ENCODE assay signal across 8 mouse cellular contexts in genomic region chr13:23746201-23747080, GRCm38 (mm10). TPM values are rescaled to one million over a fixed set of nuclear protein-coding genes. Genes with fewer than 3 reads are reported as not detected.
DNase-seq lines count a peak whose midpoint lies in the region; ATAC-seq and TF ChIP-seq lines count a peak whose summit lies in the region.
"Not testable (repeated sequence)": the region's sequence is repeated elsewhere in the genome, so short reads cannot be mapped to it uniquely, and the experiment has no call there.

Hist1h2bb (plus strand) TSS chr13:23746734.

- H3K27ac ChIP-seq in hindbrain, embryonic 15.5 days (replicated peaks) = peak within 1 kb of the TSS; percentile 98

- peak within 1 kb of the TSS; percentile 44 for H3K9ac ChIP-seq in hindbrain, embryonic 15.5 days

- in situ Hi-C loops in Patski (cut with MboI; ENCODE audit: low pct_unique_long_range_greater_than_20kb) = loop anchor here (10.0 to 25.0 kb wide), 2 partner anchors 309 to 1712 kb away; partner anchors contain the start of genes Hist1h2ah and Hist1h2bk

- WGBS in hindbrain, embryonic 15.5 days = under 1% methylated on average over 44 of the region's 58 CpGs

- not testable (repeated sequence) for H3K9me3 ChIP-seq in hindbrain, embryonic 15.5 days

- H3K27me3 ChIP-seq in Patski; hindbrain, embryonic 15.5 days: not testable (repeated sequence)

- peak within 1 kb of the TSS; percentile 46 for H3K4me3 ChIP-seq in hindbrain, embryonic 15.5 days

- POLR2A ChIA-PET in Patski (lab: Charles Lee) = interaction anchor here (0.8 kb wide), 1 partner anchor 164 kb away, joined by 3 read pairs; no protein-coding TSS in a partner anchor

- CTCF ChIA-PET in Patski (lab: Charles Lee) = interaction anchor here (1.2 to 15.1 kb wide), 2 partner anchors 14 to 46 kb away, joined by 3 to 137 read pairs; partner anchors contain the start of gene Hist1h4c

- H3K4me2 ChIP-seq in hindbrain, embryonic 15.5 days = peak within 1 kb of the TSS; percentile 92

- TF ChIP-seq CTCF in Patski (IDR thresholded peaks at IDR 0.05) = not testable (repeated sequence)

- H3K4me1 ChIP-seq in hindbrain, embryonic 15.5 days (replicated peaks) = peaks cover 18% of the 10 kb centered on the region

- not testable (repeated sequence) for H3K36me3 ChIP-seq in hindbrain, embryonic 15.5 days

- peak; percentile 86 for ATAC-seq in Patski
- peak; percentile 94 for ATAC-seq in hindbrain, embryonic 15.5 days (ENCODE audit: low FRiP score, low read depth)

- DNase-seq in Patski (ENCODE audit: low read depth, low spot score) = not testable (repeated sequence)
- peak; percentile 61 to 72 for DNase-seq in cerebellum, postnatal 14 days
- peak; percentile 47 to 51 for DNase-seq in frontal cortex, postnatal 25 days (ENCODE audit: low spot score in 2 of 2)
- DNase-seq in layer of hippocampus, postnatal 36 days = peak; percentile 74 to 76
- DNase-seq in lung, postnatal 25 days (ENCODE audit: low spot score) = peak; percentile 93
- peak; percentile 82 for DNase-seq in retina, adult 2 months (ENCODE audit: low read depth, low spot score)
- DNase-seq in thymus, postnatal 36 days = peak; percentile 74 to 76

RNA-seq across cellular contexts. Expression of gene Hist1h2bb, which starts in this region (rescaled TPM):
- 0.41 TPM for polyA plus RNA-seq in Patski (2021)
- 0.54 TPM in 1 of 2 replicates, not detected in the other for polyA plus RNA-seq in hindbrain, embryonic 15.5 days (2015; fragmentation: Nextera tagmentation; extraction: Ambion mirVana)
- total RNA-seq in layer of hippocampus, postnatal 36 days (2021) = 10 to 100 TPM; 23.0 to 24.2 TPM

Comparison
In these comparisons a context has a peak if more than half of its experiments do, and no peak if none do; other contexts are left out.
1. Peak in ATAC-seq in Patski; RNA of the gene not detected or under 1 TPM.
2. Peak in ATAC-seq, H3K4me3 ChIP-seq, H3K27ac ChIP-seq, H3K9ac ChIP-seq and H3K4me2 ChIP-seq in hindbrain, embryonic 15.5 days; RNA of the gene not detected or under 1 TPM.